Mouse (Mus musculus): Measurements from ENCODE around the gene Fam71a.

DNA sequence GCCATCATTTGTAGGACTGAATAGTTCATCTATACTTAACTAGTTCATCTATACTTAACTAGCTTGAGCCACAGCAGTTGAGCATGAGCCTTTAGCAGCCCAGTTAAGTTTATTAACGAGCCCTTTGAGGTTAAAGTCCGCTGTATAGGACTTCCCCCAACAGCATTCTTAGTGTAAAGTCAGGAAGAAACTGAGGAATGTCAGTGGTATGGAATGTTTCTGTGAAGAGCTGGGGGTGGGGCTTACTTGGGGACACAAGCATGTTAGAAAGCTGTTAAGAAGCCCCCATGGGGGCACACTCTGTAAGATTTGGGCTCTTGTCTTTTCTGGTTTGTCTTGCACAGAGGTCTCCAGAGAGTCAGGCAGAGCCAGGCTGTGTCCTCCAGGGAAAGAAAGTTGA is 15.2 kb upstream of the Fam71a start:
- TF ChIP-seq CTCF (IDR thresholded peaks at IDR 0.05; ENCODE audit: insufficient read depth, low read length), result no peak
- TF ChIP-seq POLR2A (IDR thresholded peaks at IDR 0.05; ENCODE audit: borderline replicate concordance, extremely low read depth, low read depth, low read length), result no peak

All from lung, adult 2 months (tissue).